Mouse (Mus musculus) heart, postnatal 25 days (tissue): ENCODE data around the gene Mplkip. TPM values are rescaled to one million over a fixed set of nuclear protein-coding genes. Genes with fewer than 3 reads are reported as not detected.

Source experiments
- DNase-seq: peaks from one replicate; pipeline ENCODE4 v3.0.0; 2022; ENCODE audit warnings: low spot score
- intact Hi-C: fragments of 180-260 bp; cut with DNase I; formaldehyde crosslinking; loops from one replicate; pipeline ENCODE4 v1.15.1; 2025
- total RNA-seq, 2 experiments: library from RNA; stranded (reverse); gene quantifications; 2 replicates each; pipeline ENCODE4 v1.2.3; 2021

The Mplkip gene
- 1 to 10 TPM; 7.8 to 8.0 TPM for total RNA-seq

DNA sequence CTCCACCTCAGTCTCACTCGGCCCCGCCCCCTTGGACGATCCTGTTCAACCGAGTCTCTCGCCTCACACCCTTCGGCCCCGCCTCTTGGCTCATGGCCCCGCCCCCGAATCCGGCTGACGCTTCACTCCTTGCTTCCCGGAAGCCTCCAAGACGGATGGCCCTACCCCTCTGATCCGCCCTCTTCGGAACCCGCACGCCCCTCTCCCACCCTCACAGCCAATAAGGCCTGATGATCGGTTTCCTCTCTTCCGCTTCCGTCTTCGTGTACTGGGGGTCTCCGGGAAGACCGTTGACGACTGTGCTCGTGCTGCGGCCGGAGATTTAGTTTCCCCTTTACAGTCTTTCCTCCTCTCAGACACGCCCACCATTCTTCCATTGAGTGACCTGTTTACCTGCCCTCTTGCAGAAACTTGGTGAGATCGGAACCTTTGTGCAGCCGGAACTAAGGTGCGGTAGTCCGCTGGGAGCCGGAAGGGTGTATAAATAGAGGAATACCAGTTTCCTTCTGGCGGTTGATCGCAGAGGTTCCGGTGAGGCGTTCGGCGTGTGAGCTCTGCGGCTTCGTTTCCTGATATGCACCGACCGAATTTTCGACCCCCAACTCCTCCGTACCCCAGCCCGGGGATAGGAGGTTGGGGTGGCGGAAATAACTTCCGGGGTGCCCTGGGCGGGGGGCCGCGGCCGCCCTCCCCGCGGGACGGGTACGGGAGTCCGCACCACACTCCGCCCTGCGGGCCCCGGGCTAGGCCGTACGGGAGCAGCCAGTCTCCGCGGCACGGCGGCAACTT, at the start of gene Mplkip, which contains the start of gene Sugct:
TSS of gene Mplkip (plus strand) at position 282 of the 789 bp plus-strand sequence.
TSS of gene Sugct (minus strand) at position 643 of the 789 bp plus-strand sequence.
- peak; percentile 100 for DNase-seq
- intact Hi-C loops = loop anchor here (2.0 to 10.0 kb wide), 4 partner anchors 110 to 1690 kb away; partner anchors contain the start of genes Cdk13, Rala and Yae1d1

DNA sequence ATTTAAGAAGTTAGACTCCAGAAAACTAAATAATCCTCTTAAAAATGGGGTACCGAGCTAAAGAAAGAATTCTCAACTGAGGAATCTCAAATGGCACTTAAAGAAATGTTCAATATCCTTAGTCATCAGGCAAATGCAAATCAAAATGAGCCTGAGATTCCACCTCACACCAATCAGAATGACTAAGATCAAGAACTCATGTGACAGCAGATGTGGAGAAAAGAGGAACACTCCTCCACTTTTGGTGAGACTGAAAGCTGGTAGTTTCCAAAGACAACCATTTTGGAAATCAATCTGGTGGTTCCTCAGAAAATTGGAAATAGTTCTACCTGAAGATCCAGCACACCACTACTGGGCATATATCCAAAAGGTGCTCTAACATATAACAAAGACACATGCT, 27.6 kb upstream of the Mplkip start:
- DNase-seq = no peak

DNA sequence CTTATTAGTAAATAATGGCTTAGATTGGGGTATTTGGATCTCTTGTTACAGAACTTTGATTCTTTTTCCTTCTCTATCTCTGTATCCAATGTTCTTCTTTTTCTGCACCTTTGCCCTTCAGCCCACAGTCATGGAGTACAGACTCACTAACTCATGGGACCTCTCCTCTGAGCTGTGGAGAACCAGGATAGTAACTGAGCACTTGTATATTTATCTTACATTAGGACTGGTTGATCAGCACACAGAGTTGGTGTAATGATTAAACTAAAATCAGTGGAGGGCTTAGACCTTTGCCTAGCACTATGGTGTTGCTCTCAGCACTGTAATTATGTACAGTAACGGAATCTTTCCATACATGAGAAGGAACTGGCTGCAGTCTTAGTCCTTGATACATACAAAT, 23.9 kb upstream of the Mplkip start:
- no peak for DNase-seq
- intact Hi-C loops = no loop called here

More for the DNA sequence above, 27.6 kb upstream of the Mplkip start:
- intact Hi-C loops = no loop called here

DNA sequence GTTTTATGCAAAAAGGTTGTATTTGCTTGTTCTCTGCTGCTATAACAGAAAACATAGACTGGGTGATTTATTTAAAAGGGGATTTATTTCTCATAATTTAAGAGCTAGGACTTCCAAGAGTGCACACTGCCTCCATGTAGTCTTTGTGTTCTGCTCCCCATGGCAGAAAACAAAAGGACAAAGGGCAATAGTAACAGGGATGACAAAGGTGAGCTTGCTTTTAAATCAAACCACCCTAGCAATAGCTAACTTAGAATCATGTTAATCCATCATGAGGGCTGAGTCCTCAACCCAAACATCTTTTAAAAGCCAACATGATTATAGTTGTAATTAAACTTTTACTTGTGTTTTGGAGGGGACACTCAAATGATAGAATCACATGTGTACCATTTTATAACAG, 5.5 kb upstream of the Mplkip start:
- DNase-seq = no peak

DNA sequence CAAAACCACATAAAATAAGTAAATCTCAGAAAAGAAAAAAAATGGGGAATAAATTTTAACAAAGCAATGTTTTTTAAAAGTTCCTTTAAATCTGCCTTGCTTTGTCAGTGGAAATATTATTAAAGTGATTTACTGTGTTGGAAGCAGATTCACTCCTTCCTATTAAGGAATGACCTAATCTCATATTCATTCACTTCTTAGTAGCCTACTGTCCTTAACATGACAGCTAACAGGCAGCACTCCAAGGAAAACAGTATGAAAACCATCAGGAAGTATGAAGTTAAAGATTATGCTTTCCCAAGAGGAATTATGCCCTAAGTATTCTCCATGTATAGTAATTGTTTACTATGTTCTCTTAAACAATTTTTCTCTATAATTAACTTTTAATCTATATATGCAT, 4.3 kb upstream of the Mplkip start:
- intact Hi-C loops = loop anchor here (10.0 kb wide), 2 partner anchors 254 to 1694 kb away; partner anchors contain the start of gene Rala

More for the DNA sequence above, 5.5 kb upstream of the Mplkip start:
- intact Hi-C loops = no loop called here

DNA sequence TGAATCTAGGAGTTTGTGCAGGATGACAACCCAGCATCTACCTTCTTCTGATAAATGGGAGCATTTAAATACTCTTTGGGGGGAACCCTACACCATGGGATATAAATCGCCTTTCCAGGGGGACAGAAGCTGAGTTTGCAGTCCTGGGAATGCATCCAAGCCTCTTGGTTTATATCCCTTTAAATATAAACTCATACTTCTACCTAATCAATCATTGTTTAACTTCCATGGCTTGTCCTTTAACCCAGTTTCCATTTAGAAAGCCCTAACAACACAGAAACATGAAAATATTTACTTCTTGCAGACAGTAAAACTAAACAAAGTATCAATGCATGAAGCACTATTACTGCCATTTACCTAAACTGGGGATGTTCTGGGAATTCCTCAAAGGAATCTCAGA, 3.6 kb upstream of the Mplkip start:
- DNase-seq = no peak
- intact Hi-C loops = loop anchor here (10.0 kb wide), 2 partner anchors 253 to 1693 kb away; partner anchors contain the start of gene Rala

More for the DNA sequence above, 4.3 kb upstream of the Mplkip start:
- DNase-seq = no peak

- DNase-seq = no peak
- intact Hi-C loops = loop anchor here (2.0 to 10.0 kb wide), 3 partner anchors 111 to 1691 kb away; partner anchors contain the start of genes Cdk13 and Rala
These were observed 1.2 kb upstream of the Mplkip start for GRCm38 (mm10) chr13:17693816-17694215.

DNA sequence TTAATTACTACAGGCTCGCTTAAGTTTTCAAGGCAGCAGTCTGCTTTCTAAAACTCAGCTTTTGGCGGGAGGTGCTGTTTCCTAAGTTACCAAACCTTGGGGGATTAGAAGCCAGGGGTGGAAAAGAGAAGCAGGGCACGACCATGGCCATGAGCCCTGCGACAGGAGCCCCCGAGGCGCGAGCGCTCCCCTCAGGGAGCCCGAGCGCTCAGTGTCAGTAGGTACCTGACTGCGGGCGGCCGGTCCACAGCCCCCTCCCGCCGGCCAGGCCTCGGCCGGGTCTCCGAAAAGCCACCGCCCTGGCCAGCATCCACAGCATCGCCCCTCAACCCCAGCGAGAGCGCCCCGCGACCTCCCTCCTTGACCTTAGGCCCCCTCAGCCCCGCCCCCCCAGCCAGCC, 578 bp upstream of the Mplkip start:
- intact Hi-C loops = loop anchor here (2.0 to 10.0 kb wide), 3 partner anchors 110 to 1690 kb away; partner anchors contain the start of genes Cdk13 and Rala

GRCm38 (mm10) chr13:17695898-17696580, 1.0 kb downstream of the Mplkip start:
- no peak for DNase-seq
- intact Hi-C loops = loop anchor here (2.0 to 10.0 kb wide), 4 partner anchors 109 to 1689 kb away; partner anchors contain the start of genes Cdk13, Rala and Yae1d1

More for the DNA sequence above, 578 bp upstream of the Mplkip start:
- DNase-seq = no peak

DNA sequence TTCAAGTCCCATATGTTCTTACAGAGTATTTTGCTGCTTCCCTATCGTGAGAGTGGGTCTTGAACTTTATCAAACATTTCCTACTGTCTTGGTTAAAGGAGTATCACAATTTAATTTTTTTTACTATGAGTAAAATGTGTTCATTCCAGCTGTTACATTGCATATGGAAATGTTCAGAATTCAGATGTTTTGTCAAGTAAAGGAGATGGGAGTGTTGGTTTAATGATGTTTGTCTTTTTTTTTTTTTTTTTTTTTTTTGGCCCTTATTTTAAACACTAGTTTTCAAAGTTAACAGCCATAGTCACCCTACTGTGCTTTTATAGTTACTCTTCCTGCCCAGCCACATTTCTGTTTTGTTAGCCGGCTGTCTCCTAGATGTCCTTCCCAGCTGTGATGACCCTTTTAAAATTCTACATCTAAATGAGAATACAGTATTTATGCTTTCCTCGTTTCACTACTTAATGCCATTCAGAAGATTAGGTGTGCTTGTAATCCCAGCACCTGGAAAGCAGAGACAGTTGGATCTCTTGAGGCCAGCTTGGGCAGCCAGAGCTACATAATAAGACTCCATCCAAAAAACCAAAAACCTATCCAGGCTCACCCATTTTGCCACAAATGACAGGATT, 5.2 kb downstream of the Mplkip start:
- DNase-seq = no peak
- intact Hi-C loops = no loop called here

- DNase-seq = no peak
- intact Hi-C loops = no loop called here
These were observed 6.3 kb downstream of the Mplkip start for GRCm38 (mm10) chr13:17701322-17701721.

DNA sequence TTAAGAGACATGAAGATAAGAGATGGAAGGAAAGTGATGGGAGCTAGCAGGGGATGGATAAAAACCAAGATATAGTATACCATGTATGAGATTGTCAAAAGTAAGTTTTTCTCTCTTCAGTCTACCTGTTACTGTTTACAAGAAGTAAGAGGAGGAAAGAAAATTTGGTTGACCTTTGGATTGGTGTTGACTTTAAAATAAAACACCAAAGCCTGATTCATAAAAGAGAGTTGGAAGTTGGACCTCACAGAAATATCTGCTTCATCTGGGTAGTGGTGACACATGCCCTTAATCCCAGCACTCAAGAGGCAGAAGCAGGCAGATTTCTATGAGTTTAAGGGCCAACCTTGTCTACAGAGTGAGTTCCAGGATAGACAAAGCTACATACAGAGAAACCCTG, 7.3 kb downstream of the Mplkip start:
- DNase-seq = no peak
- intact Hi-C loops = no loop called here

- no peak for DNase-seq
- intact Hi-C loops = no loop called here
These were observed 10.3 kb downstream of the Mplkip start for GRCm38 (mm10) chr13:17705188-17705826.

- DNase-seq = no peak
- intact Hi-C loops = no loop called here
These were observed 13.9 kb downstream of the Mplkip start for GRCm38 (mm10) chr13:17708784-17709311.

DNA sequence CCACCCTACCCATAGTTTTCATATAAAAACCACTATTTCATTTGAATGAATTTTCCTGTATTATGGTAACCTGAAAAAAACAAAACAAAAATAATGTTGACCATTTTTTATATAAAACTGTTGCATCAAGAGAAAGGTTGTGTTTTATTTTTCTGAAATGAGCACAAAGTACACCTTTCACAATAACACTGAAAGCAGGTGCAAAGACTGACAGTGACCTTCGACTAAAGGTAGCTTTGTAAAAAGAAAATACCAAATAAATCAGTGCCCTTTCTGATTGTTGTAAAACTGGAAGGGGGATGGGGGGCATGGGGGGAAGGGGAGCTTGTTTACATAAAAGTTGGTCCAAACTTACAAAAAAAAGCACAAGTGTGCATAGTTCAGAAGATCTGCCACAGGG, 22.4 kb downstream of the Mplkip start:
- intact Hi-C loops = no loop called here

GRCm38 (mm10) chr13:17727922-17728321, 32.9 kb downstream of the Mplkip start:
- intact Hi-C loops = no loop called here

More for the DNA sequence above, 22.4 kb downstream of the Mplkip start:
- no peak for DNase-seq

DNA sequence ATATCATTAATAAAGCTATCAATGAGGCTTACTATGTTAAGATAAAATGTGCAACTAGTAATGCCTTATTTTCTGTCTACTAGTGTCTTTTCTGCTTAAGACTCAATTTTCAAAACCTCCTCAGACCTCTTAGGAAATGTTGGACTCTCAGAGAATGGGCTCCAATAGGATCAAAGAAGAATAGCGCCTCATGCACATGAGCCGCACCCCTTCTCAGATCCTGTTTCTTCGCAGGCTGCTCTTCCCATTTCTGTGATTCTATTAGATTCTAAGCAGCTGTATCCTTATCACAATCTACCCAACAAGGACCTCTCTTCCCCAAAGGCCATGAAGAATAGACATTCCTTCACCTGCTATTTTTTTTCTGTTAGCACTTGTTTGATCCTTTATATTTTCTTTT, 33.8 kb downstream of the Mplkip start:
- intact Hi-C loops = no loop called here
- DNase-seq = no peak

More at GRCm38 (mm10) chr13:17727922-17728321, 32.9 kb downstream of the Mplkip start:
- DNase-seq = no peak
